Mouse (Mus musculus) kidney, embryonic 15.5 days (tissue): ENCODE measurements at regions not wholly inside any gene's neighbourhood (a gene's known extent, or its start where the extent isn't known, plus 50 kb on each side); places are given as distances from the start of the nearest gene placed in this dataset.

Experiments
- ATAC-seq: fragments of 200-750 bp; cut with Nextera tagmentation; replicated peaks from 2 replicates; pipeline ENCODE4 v1.8.0; 2017; ENCODE audit warnings: moderate TSS enrichment; ENCODE audit not compliant: low FRiP score
- H3K27ac ChIP-seq: fragments of 300-500 bp; sonication (generic); 2 replicates; pipeline ENCODE4 v1.5.1; 2015; ENCODE audit warnings: mild to moderate bottlenecking, inconsistent platforms
- H3K27me3 ChIP-seq: fragments of 300-500 bp; sonication (generic); 2 replicates; pipeline ENCODE4 v1.6.1; 2015; ENCODE audit warnings: inconsistent platforms
- H3K36me3 ChIP-seq: fragments of 300-500 bp; sonication (generic); 2 replicates; pipeline ENCODE4 v1.6.1; 2015; ENCODE audit warnings: inconsistent platforms
- H3K4me1 ChIP-seq: fragments of 300-500 bp; sonication (generic); 2 replicates; pipeline ENCODE4 v1.6.1; 2015; ENCODE audit warnings: inconsistent platforms
- H3K4me2 ChIP-seq: fragments of 300-500 bp; sonication (generic); 2 replicates; pipeline ENCODE4 v1.6.1; 2015; ENCODE audit warnings: moderate library complexity, mild to moderate bottlenecking, inconsistent platforms
- H3K4me3 ChIP-seq: fragments of 300-500 bp; sonication (generic); replicated peaks from 2 replicates; pipeline ENCODE4 v1.5.1; 2015; ENCODE audit warnings: mild to moderate bottlenecking, inconsistent platforms
- H3K9ac ChIP-seq: fragments of 300-500 bp; sonication (generic); 2 replicates; pipeline ENCODE4 v1.6.1; 2015; ENCODE audit warnings: mild to moderate bottlenecking, inconsistent platforms
- H3K9me3 ChIP-seq: fragments of 300-500 bp; sonication (generic); replicated peaks from 2 replicates; pipeline ENCODE4 v1.6.1; 2016; ENCODE audit warnings: inconsistent platforms
- WGBS: fragments of 180-500 bp; shearing (Covaris S2); methylation state at CpG from one replicate; pipeline ENCODE4 v1.1.7; 2015; ENCODE audit warnings: mixed read lengths; 5-methylcytosine and 5-hydroxymethylcytosine counted together

GRCm38 (mm10) chr9:61159616-61160015 lies 212.6 kb upstream of the Tle3 start:
- WGBS: 37% methylated on average over 10 of the region's 10 CpGs
- H3K27ac ChIP-seq: peak overlapping the region; percentile 56; the same call in 1 of the 2 replicates
- no peak overlapping the region for H3K9ac ChIP-seq
- no peaks in the 10 kb centered on the region for H3K9me3 ChIP-seq
- H3K27me3 ChIP-seq: peaks cover 13% of the 10 kb centered on the region; the same call in 1 of the 2 replicates
- ATAC-seq: 0 out of 2 replicates have a peak, but pooled peaks have one; percentile 31
- H3K4me1 ChIP-seq: peaks cover 67% of the 10 kb centered on the region
- no peak overlapping the region for H3K4me2 ChIP-seq
- H3K36me3 ChIP-seq: no peaks in the 10 kb centered on the region
- H3K4me3 ChIP-seq: no peak overlapping the region

GRCm38 (mm10) chr9:61162884-61163283 lies 209.3 kb upstream of the Tle3 start:
- Histone ChIP-seq H3K36me3 (no peaks in the 10 kb centered on the region), H3K9ac (no peak overlapping the region), H3K27ac (no peak overlapping the region), H3K4me1 (peaks cover 69% of the 10 kb centered on the region), H3K9me3 (no peaks in the 10 kb centered on the region), H3K4me3 (no peak overlapping the region), H3K27me3 (peaks cover 17% of the 10 kb centered on the region; the same call in 1 of the 2 replicates), H3K4me2 (no peak overlapping the region)
- WGBS: 84% methylated on average over 10 of the region's 10 CpGs
- no peak for ATAC-seq

- Histone ChIP-seq H3K4me2 (no peak overlapping the region), H3K9ac (no peak overlapping the region), H3K4me3 (no peak overlapping the region), H3K27ac (peak overlapping the region; percentile 88), H3K27me3 (peaks cover 17% of the 10 kb centered on the region; the same call in 1 of the 2 replicates), H3K36me3 (no peaks in the 10 kb centered on the region), H3K4me1 (peaks cover 61% of the 10 kb centered on the region), H3K9me3 (no peaks in the 10 kb centered on the region)
- ATAC-seq: no peak
- WGBS: 34% methylated on average over 19 of the region's 19 CpGs
Measured at GRCm38 (mm10) chr9:61163671-61164288, 208.4 kb upstream of the Tle3 start.

DNA sequence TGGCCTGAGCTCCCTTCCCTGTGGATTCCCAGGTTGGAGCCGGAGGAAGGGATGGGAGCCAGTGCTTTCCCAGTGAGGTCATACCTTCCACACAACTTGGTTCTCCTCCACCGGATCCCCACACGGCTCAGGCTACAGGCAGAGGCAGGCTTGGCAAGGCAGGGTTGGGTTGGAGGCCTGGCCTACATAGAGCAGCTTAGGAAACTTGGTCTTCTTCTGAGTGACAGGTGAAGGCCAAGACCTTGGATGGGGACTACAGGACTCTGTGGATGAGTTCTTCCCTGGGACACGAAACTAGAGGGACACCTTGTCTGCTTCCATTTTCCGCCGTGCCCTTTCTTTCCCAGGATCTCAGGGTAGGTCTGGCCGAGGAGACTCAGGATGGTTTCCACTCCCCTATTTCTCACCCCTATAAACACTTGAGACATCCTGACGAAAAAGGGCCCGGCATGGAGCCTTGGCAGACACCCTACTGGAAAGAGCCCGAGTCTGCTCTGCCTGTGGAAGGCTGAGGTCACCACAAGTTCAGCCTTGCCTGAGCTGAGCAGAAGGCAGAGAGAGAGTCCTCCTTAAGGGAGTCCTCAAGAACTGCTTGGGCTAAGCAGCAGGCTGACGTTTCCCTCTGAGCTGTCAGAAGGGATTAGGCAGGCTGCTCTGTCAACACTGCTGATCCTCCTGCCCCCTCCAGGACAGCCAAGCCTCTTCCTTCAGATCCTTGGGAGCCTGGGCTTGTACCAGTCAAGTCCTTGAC lies 207.5 kb upstream of the Tle3 start:
- H3K4me3 ChIP-seq: no peak overlapping the region
- peaks cover 17% of the 10 kb centered on the region; the same call in 1 of the 2 replicates for H3K27me3 ChIP-seq
- H3K4me1 ChIP-seq: peaks cover 58% of the 10 kb centered on the region
- no peak overlapping the region for H3K9ac ChIP-seq
- H3K36me3 ChIP-seq: no peaks in the 10 kb centered on the region
- H3K9me3 ChIP-seq: no peaks in the 10 kb centered on the region
- peak; percentile 64 for ATAC-seq
- no peak overlapping the region for H3K4me2 ChIP-seq
- H3K27ac ChIP-seq: peak overlapping the region; percentile 88
- WGBS: 49% methylated on average over 11 of the region's 11 CpGs

- no peaks in the 10 kb centered on the region for H3K36me3 ChIP-seq
- H3K4me3 ChIP-seq: no peak overlapping the region
- ATAC-seq: no peak
- WGBS: 92% methylated on average over 2 of the region's 2 CpGs
- no peak overlapping the region for H3K9ac ChIP-seq
- no peaks in the 10 kb centered on the region for H3K9me3 ChIP-seq
- peak overlapping the region; percentile 79 for H3K27ac ChIP-seq
- H3K27me3 ChIP-seq: peaks cover 17% of the 10 kb centered on the region; the same call in 1 of the 2 replicates
- H3K4me2 ChIP-seq: no peak overlapping the region
- peaks cover 53% of the 10 kb centered on the region for H3K4me1 ChIP-seq
Measured at GRCm38 (mm10) chr9:61166115-61166514, 206.1 kb upstream of the Tle3 start.

- Histone ChIP-seq H3K36me3 (no peaks in the 10 kb centered on the region), H3K9me3 (no peaks in the 10 kb centered on the region), H3K4me3 (no peak overlapping the region), H3K4me1 (peaks cover 53% of the 10 kb centered on the region), H3K9ac (no peak overlapping the region), H3K4me2 (no peak overlapping the region), H3K27ac (peak overlapping the region; percentile 79), H3K27me3 (peaks cover 16% of the 10 kb centered on the region; the same call in 1 of the 2 replicates)
- no peak for ATAC-seq
- WGBS: 67% methylated on average over 11 of the region's 11 CpGs
Measured at GRCm38 (mm10) chr9:61167097-61167842, 204.9 kb upstream of the Tle3 start.

- ATAC-seq: no peak
- Histone ChIP-seq H3K9ac (no peak overlapping the region), H3K27me3 (peaks cover 13% of the 10 kb centered on the region; the same call in 1 of the 2 replicates), H3K27ac (no peak overlapping the region), H3K9me3 (no peaks in the 10 kb centered on the region), H3K36me3 (no peaks in the 10 kb centered on the region), H3K4me1 (peaks cover 38% of the 10 kb centered on the region), H3K4me2 (no peak overlapping the region), H3K4me3 (no peak overlapping the region)
- 87% methylated on average over 7 of the region's 7 CpGs for WGBS
Measured at GRCm38 (mm10) chr9:61168931-61169330, 203.2 kb upstream of the Tle3 start.

DNA sequence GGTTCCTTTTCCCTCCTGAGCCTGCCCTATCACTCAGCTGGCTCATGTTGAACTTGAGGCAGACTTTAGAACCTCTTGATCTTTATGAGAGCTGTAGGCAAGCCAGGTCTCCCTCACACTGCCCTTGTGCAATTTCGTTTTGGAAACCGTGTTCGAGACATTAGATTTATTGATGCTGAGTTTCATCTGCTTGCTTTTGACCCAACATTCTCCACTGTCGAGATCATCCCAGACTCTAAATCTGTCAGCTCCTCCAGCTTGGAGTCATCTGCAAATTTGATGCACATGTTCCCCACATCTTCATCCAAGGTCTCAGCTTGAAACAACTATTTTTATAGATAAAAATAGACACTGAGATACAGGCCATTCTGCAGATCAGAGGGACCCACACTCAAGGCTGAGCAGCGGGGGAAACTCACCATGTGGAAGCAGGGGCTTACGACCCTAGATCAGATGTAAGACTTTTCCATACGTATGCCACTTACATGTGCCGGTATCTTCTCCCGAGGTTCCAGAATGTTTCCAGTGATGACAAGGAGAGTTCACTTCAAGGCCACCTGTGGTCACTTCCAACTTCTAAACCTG lies 202.6 kb upstream of the Tle3 start:
- no peak overlapping the region for H3K9ac ChIP-seq
- H3K4me3 ChIP-seq: no peak overlapping the region
- no peaks in the 10 kb centered on the region for H3K9me3 ChIP-seq
- no peak for ATAC-seq
- H3K4me1 ChIP-seq: peaks cover 31% of the 10 kb centered on the region
- peaks cover 10% of the 10 kb centered on the region; the same call in 1 of the 2 replicates for H3K27me3 ChIP-seq
- no peak overlapping the region for H3K4me2 ChIP-seq
- 54% methylated on average over 9 of the region's 9 CpGs for WGBS
- H3K27ac ChIP-seq: no peak overlapping the region
- H3K36me3 ChIP-seq: no peaks in the 10 kb centered on the region

DNA sequence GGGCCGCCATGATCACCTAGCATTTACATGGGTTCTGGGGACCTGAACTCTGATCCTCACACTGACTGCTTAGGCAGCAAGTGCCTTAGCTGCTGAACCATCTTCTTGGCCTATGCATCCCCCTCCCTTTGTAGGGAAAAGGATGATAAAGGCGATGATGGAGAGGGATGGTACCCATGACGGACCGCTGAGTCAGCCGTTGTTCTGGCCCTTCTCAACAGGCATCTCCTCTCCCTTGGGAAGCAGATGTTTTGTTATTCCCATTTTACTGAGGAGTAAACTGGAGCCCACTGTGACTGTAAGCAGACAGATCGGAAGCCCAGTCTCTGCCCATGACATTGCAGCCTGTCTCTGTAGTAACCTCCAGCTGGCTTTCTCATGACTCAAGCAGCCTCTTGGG lies 201.2 kb upstream of the Tle3 start:
- no peak overlapping the region for H3K9ac ChIP-seq
- H3K4me1 ChIP-seq: peaks cover 20% of the 10 kb centered on the region
- ATAC-seq: no peak
- no peaks in the 10 kb centered on the region for H3K9me3 ChIP-seq
- no peaks in the 10 kb centered on the region for H3K36me3 ChIP-seq
- 94% methylated on average over 6 of the region's 6 CpGs for WGBS
- H3K4me2 ChIP-seq: no peak overlapping the region
- H3K4me3 ChIP-seq: no peak overlapping the region
- H3K27me3 ChIP-seq: peaks cover 7% of the 10 kb centered on the region; the same call in 1 of the 2 replicates
- no peak overlapping the region for H3K27ac ChIP-seq

DNA sequence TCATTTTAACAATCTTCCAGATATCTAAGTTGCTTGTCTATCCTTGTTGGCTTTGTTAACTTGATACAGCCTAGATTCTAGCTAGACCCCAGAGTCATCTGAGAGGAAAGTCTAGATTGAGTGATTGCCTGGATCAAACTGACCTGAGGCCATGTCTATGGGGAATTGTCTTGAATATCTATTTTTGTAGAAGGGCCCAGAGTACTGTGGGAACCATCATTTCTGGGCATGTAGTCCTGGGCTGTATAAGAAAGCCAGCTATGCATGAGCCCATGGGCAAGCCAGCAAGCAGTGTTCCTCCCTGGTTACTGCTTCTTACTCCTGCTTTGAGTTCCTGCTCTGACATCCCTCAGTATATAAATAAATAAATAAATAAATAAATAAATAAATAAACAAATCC lies 199.7 kb upstream of the Tle3 start:
- Histone ChIP-seq H3K27me3 (peaks cover 13% of the 10 kb centered on the region), H3K36me3 (no peaks in the 10 kb centered on the region), H3K4me1 (peaks cover 12% of the 10 kb centered on the region; the same call in 1 of the 2 replicates), H3K4me2 (no peak overlapping the region), H3K4me3 (no peak overlapping the region), H3K9me3 (no peaks in the 10 kb centered on the region), H3K9ac (no peak overlapping the region), H3K27ac (no peak overlapping the region)
- ATAC-seq: no peak

DNA sequence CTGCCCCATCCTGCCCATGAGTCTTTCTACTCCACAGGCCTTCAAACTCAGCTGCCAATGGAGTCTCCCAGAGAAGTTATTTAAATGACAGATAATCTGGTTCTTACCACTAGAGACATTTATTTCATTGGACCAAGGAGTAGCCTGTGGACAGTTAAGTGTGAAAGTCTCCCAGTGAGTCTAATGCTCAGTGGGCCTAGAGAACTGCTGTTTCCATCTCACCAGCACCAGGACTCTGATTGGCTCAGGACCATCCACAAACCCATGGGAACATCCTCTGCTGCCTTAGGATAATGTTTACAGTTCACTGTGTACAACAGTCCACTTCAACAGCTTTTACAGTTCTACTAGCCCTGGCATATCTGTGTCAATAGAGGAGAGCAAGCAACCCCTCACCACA lies 198.6 kb upstream of the Tle3 start:
- Histone ChIP-seq H3K4me1 (peaks cover 17% of the 10 kb centered on the region; the same call in 1 of the 2 replicates), H3K9me3 (no peaks in the 10 kb centered on the region), H3K36me3 (no peaks in the 10 kb centered on the region), H3K27me3 (peaks cover 15% of the 10 kb centered on the region), H3K27ac (no peak overlapping the region), H3K4me3 (no peak overlapping the region), H3K9ac (no peak overlapping the region), H3K4me2 (no peak overlapping the region)
- ATAC-seq: no peak

DNA sequence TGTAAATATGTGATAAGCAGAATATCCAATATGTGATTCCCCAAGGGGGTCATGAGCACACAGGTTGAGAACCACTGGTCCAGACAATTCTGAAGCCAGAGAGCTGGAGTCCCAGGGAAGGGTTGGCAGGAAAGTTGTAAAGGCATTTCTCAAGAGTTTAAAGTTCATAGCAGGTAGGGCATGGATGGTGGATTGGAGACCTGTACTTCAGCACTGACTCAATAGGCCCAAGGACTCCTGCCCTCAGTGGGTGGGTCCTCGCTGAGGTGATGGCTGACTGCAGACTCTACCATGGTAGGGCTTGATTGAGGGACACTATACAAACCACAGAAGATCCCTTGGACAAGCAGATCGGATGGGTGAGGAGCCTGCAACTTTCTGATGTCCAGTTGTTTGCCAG lies 196.8 kb upstream of the Tle3 start:
- no peak for ATAC-seq
- Histone ChIP-seq H3K9ac (no peak overlapping the region), H3K27me3 (peaks cover 20% of the 10 kb centered on the region), H3K9me3 (no peaks in the 10 kb centered on the region), H3K4me3 (no peak overlapping the region), H3K27ac (no peak overlapping the region), H3K4me2 (no peak overlapping the region), H3K36me3 (no peaks in the 10 kb centered on the region), H3K4me1 (peaks cover 9% of the 10 kb centered on the region; the same call in 1 of the 2 replicates)
- 91% methylated on average over 2 of the region's 2 CpGs for WGBS
